Mouse (Mus musculus) mouse trophoblast stem cell (cell line): ENCODE results near the gene Gm42669.

Source experiments
- in situ Hi-C, 2 experiments: fragments of 300-500 bp; cut with MseI, MboI; formaldehyde crosslinking; loops; 2 replicates in 1 of 2; 3 replicates in 1 of 2; pipeline ENCODE4 v1.15.1; 2025

Gm42669 gene

DNA sequence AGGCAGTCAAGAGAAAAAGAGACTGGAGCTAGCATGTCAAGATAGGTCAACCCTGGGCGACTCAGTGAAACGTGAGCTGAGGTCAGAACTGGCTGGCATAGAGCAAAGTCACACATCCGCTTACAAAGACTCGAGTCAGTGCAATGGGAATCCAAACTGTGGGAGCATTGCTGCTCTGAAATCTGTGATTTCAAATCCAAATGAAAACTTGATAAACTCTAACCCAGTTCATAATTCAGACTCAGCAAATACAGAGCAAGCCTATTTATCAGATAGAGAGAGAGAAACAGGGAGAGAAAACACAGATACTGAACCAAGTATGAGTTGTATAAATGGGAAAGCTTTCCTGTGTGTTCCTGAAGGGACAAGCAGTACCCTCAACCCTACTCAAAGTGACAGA, at the start of gene Gm42669:
Gm42669 (plus strand) TSS at position 301 of the 400 bp plus-strand sequence.
- in situ Hi-C loops = no loop called here

DNA sequence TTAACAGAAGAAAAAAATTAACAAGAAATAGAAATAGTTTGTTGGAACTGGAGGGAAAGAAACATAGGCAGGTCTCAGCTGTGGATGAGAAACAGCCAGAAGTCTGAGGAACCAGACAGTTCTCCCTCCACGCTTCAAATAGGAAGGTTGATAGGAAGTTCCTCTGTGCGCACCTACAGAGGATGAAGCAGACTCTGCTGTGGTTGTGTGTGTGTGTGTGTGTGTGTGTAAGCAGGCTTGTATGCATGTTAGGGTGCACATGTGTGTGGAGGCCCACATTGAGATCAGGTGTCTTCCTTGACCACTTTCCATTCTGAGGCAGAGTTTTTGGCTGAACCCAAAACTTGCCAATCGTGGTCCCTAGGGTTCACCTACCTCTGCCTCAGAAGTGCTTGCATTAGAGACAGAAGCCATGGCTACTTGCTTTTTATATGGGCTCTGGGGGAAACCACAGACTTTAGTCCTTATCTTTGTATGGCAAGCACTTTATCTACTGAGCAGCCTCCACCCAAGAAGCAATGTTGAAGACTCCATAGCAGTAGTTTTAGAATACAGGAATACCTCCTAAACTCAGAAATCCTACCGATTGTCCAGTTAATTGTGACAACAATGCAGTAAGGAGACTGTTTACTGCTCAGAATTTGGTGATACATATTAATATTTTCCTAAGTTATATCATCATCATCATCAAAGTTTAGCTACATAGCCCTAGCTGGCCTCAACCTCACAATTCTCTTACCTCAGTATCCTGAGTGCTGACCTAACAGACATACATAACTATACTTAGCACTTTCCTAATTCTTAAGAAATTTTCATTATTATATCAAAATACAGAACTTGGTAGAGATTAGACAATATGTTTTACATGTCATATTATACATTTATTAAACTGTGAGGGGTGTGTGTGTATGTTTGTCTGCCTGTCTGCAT, 45.0 kb upstream of the Gm42669 start:
- in situ Hi-C loops = no loop called here

DNA sequence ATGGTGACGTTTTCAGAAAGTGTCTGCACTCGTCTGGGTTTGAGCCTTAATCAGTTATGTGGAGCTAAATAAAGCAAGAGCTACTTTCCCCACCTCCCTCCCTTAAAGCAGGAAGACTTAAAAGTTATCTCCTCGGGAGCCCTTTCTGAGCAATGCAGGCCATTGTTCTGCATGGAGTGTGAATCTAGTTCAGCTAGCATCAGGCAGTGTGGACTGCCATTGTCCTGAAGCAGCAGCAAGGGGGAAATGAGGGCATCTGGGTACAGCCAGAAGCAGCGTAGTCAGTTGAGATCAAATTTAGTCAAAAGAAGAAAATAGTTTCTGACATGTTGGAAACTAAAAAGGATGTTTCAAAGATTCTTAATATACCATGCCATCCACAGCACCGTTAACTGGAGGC, 40.9 kb upstream of the Gm42669 start:
- in situ Hi-C loops = no loop called here

DNA sequence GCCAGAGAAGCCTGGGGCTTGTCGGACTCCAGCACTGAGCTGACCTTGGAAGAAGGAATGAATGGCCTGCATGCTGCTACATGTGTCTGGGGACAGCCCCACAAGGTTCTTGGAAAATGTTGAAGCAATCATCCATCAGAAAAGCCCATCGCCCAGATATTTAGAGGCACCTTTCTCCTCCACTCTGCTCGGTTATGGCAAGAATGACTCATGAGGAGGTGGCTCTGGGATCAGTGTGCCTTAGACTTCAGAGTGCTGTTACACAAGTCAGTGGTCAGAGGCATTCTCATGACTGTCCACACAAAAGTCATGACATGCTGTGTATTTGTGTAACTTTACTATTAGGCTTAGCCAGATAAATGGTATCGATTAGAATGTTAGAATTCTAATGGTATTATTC, 40.3 kb upstream of the Gm42669 start:
- in situ Hi-C loops = no loop called here

DNA sequence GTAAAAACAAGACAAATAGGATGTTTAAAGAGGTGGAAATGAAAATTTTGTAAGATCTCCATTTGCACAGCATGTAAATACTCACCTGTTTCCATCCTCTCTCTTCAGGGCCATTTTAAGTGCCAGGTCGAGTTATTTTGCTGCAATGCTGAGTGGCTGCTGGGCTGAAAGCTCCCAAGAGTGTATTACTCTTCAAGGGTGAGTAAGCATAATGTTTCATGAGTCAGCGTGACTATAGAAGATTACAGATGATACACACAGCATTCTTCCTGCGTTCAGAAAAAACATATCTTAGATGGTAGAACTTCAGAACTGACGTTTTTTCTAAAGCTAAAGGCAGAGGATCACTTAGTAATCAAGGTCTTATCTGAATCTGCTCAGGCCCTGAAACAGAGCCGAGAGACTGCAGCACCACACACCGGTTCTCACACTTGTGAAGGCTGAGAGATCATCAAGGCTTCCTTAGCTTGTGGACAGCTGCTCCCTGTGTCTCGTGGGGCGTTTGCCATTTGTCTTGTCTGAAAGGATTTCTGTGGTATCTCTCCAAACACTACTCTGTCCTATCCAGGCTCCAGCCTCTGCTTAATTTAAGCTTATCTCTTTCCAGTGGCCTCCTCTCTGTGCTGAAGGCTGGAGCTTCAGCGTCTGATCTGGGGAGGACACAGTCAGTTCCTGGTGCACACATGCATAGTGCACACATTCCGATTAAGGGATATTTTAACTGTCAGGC, 36.7 kb upstream of the Gm42669 start:
- in situ Hi-C loops = no loop called here

DNA sequence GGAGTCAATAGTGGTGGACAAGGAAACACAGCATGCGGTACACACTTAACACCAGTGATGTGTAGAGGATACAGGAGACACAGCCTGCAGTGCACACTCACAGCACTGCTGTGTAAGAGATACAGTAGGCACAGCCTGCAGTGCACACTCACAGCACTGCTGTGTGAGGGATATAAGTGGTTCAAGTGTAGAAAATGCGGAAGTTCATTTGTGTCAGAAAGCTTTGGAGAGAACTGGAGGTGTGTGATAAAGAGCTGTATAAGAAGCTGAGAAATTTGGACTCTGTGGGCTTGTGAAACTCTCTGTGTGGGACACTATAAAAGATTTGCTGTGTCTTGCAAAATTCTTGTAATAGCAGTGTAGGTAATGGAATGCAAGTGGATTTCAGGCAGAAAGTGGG, 27.2 kb upstream of the Gm42669 start:
- in situ Hi-C loops = no loop called here

DNA sequence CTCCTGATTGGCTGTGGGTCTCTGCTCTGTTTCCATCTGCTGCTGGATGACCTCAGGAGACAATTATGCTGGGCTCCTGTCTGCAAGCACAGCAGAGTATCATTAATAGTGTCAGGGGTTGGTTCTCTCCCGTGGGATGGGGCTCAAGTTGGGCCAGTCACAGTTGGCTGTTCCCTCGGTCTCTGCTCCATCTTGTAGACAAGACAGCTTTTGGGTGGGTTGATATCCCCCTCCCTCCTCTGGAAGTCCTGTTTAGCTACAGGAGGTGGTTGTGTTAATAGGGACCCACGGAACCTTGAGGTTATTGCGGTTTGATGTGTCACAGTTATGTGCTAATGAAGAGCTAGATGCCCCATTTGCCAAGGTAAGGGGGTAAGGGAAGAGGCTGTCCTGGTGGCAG, 18.4 kb upstream of the Gm42669 start:
- in situ Hi-C loops = no loop called here

DNA sequence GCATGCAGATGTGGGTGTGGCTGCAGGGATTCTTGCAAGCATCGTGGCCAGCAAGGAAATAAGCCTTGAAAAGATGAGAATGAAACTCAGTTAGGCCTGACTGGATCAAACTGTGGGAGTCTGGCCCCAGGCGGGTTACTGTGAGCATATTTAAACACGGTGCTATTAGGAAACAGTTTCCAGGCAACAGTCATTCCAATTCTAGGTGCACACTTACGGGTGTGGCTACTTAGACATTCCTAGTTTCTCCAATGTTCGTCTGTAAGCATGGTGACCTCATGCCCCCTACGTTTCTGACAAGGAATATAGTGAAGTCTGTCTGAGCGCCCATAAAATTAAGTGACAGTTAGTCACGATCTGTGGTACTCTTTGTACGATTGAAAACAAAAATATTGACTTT, 16.4 kb upstream of the Gm42669 start:
- in situ Hi-C loops = no loop called here

DNA sequence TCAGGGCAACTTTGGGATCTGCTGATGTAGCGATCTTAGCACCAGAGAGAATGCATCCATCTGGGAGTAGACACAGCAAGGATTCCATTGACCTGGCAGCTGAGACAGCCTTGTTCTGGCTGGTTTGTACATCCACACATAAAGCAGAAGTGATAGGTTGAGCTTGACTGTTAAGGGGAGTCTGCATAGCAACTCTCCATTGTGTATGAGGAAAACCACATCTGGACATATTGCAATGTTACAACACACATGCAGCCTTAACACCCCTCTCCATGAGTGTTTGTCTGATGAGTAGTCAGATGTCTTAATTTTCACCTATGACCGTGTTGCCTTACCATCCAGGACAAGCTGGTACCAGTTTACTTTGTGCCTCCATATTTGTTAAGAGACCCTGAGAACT, 14.9 kb upstream of the Gm42669 start:
- in situ Hi-C loops = no loop called here

DNA sequence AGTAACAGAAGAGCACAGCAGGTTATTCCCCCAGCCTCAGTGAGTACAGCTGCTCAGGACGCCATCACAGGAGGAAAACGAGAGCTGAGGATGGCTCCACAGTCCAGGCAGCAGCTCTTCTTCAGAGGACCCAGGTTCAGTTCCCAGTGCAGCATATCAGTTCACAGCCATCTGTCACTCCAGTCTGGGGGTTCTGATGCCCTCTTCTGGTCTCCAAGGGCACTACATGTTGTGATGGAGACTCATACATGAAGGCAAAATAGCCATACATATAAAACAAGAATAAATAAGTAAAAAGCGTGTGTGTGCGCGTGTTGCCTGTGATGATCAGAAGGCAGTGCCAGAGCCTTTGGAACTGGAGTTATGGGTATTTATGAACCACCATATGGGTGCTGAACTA, 12.7 kb upstream of the Gm42669 start:
- in situ Hi-C loops = no loop called here

DNA sequence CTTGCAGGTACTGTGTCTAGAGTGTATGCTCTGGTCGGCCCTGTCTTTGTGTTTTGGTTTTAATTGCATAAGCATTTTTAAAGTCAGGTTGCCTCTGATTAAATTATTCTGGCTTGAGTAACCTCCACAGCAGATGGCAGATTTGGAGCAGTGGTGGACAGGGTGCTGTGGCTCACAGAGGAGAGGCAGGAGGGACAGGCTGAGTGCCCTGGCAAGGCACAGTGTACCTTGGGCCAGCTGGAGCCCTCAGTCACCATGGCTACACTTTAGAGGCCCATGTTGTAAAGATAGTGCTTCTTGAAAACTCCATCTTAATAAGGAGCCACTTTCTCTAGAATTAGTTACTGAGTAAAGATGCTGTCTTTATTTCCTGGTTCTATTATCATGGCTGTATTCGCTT, 11.4 kb upstream of the Gm42669 start:
- in situ Hi-C loops = no loop called here

DNA sequence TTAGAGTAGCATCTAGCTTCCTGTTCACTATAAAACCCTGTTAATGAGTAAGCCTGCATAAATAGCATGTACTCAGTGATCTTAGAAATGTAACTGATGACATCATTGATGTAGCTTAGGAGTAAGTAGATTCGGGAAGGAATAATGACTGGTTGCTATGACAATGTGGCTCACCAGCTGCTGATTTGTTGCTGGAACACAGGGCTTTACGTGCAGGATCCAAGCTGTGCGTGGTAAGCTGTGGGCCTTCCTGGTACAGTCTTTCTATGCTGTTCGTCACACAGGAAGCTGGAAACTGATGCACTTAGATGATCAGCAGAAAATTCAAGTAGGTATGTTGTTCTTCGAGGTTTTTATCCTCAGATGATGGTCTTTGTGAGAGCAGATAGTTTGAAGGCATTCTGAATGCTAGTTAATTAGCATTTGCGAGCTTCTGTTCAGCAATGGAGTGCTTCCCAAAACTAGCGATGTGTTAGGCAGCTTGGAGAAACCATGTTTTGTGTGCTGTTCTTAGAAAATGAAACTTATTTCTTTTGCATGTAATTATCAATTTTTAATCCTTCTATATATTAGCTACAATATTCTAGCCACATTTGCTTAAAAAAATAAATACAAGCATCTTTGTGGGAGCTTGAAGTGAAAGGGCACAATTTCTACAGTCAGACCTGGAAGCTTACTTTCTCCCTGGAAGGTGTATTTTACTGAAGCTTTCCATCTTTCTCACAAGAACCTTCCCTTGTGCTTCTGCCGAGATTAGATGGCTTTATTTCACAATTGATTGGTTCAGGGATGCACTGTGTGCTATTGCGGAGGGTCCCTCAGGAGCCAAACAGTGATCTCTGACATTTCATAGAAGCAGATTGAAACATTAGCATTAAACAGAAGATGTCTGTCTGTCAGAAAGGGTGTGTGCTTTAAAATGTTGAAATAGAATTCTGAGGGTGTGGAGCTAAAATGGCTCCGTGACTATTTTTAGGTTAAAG, 9.6 kb upstream of the Gm42669 start:
- in situ Hi-C loops = no loop called here

DNA sequence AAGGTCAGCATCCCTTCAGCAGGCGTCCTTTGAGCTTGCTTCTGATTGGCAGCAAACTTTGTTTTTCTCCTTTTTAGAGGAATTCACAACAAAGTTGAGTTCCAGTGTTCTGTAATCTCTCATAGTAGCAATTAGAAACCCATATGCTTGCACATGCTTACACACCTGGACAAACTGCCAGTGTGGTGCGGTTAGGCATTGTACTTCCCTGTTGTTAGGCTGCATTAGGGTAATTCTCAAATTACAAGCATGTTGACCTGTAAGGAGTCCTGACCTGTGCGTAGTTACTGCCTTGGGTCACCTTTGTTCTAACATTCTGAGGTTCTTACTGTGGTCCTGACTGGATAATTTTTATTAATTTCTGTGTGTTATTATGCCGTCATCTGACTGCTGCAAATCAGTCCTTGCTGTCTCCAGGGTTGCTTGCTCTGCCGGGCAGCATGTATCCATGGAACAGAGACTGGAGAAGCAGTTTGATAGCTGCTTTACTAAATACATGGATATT, 8.6 kb upstream of the Gm42669 start:
- in situ Hi-C loops = no loop called here

DNA sequence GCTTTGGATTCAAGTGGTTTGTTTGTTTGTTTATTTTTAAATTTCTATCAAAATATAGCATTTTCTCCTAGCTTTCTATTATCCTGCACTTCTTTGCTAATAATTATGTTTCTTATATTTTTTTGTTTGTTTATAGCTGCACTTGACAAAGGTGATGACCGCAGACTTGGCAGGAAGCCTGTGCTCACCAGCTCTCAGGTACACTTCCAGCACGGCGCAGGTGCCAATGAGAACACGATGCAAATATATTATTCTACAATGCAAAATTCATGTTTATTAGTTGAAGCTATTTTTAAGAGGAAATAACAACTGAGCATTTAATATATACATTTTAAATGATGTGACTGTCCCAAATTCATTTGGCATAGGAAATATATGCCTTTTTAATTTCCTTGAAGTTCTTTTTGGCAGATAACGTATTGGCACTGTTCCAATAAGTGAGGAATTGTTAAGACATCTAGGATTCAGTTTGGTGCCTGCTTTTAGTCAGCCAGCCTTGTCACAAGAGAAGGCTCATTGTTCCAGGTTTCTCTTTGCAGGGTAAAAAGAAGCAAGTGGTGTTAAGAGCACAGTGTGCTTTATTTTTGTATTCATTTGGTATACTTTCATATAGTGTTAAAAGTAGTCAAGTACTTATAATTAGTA, 7.4 kb upstream of the Gm42669 start:
- in situ Hi-C loops = no loop called here

DNA sequence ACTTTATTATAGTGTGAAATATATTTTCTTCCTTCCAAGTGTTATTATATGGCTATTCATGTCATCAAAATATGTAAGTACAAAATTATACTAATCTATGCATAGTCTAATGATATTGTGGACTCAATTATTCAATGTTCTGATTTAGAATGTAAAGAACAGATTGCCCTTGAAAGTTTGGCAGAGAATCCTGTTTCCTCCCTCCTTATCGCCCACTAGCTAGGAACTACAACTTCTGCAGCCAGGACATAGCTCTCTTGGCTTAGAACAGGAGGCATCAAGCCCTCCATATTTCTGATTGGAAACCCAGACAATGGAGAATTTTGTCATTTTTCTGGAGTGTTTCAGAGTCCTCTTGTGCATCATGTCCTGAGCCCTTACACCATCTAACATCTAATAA, 6.7 kb upstream of the Gm42669 start:
- in situ Hi-C loops = no loop called here

DNA sequence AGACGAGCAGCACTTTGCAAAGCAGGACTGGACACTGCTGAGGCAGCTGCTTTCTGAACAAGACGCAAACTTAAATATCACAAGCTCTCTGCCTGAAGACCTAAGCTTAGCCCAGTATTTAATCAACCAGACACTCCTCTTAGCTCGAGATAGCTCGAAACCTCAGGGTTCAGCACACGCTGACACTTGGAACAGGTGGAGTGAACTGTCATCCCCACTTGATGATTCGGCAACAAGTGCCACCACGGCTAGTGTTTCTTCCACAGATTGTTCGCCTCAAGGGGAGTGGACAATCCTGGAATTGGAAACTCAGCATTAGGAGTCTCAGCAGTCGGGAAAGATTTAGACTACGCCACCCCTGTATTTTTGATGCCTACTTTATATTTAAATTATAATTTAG, 3.1 kb downstream of the Gm42669 start:
- in situ Hi-C loops = no loop called here

DNA sequence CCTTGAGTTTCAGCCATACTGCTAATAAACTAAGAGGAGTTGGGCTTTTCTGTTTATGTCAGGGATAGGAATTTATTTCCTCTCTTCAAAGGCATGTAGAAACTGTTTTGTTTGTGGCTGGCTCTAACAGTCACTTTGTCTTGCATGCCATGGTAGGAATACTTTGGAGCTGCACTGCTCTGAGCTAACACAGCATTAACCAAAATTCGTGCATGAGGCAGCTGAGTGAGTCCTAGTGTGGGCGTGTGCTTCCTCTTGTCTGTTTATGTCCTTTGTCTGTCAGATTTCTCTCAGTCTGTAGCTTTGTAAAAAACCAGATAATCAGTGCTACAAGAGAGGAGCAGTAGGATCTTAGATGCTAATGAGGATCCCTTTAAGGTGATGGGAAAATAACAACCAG, 3.9 kb downstream of the Gm42669 start:
- in situ Hi-C loops = no loop called here

DNA sequence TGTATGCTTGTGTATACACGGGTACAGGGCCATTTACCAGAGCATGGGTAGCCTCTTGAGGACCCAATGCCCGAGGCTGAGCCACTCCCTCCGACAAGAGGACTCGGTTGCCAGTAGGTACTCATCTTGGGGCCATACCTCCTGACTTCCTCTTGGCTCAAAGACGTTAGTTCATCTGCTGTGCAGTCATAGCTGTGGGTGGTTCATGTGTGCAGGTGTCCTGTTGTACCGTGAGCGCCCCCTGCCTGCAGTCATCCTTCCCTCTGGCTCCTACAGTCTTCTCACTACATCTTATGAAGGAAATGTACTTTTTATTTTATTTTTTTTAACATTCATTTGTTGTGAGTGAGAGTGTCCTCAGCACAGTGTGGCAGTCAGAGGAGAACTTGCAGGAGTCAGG, 6.2 kb downstream of the Gm42669 start:
- in situ Hi-C loops = no loop called here

DNA sequence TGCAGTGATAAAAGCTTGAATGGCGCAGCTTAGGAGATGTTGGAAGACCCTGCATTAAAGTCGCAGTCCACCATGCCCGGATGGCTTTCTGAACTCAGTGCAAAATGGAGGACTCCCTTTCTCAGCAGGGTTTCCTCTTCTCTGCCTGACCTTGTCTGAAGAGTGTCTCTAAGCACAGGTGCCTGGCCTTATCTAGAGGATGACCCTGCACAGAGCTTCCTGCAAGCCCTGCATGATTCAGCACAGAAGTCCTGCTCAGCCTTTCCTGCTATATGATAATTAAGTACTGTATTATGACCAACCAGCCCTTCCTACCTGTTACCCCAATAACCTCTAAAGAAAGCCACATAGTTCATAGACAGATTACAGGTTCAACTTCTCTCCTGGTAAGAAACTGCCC, 8.0 kb downstream of the Gm42669 start:
- in situ Hi-C loops = no loop called here

DNA sequence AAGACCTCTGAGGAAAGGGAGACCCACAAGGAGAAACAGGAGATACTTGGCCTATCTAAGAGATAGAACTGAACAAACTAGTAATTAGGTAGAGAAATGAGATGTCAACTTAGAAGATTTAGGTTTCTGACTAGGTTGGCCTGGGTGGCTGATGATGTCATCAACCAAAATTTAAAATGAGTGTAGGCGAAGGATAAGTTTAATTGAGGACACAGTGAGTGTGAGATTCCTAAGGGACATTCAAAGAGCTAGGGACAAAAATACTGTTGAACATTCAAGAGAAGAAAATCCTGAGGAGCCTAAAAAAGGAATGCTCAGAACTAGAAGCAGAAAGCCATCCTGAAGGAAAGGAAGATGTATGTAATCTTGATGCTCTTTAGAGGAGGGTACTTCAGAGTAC, 8.7 kb downstream of the Gm42669 start:
- in situ Hi-C loops = no loop called here

DNA sequence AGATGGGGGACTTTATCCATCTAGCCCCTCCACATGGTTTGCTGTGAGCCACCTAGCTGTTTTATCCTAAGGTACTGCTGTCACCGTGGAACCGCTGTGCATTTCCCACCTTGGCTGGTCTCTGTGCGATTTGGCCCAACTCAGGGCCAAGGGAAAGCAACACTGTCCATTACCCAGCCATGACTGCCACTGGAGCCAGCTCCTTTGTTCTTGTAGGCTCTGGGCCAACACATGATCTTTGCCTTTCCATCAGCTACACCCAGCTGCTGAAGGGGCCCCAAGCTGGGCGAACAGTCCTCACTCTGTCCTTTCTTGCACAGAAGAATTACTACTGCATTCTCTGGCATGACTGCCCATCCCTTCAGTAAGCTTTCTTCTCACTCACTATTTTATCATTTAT, 11.2 kb downstream of the Gm42669 start:
- in situ Hi-C loops = no loop called here
